Comparison of ENCODE assay signal across 8 mouse cellular contexts in genomic region chr8:60993639-60993986, GRCm38 (mm10). TPM values are rescaled to one million over a fixed set of nuclear protein-coding genes. Genes with fewer than 3 reads are reported as not detected.
DNase-seq lines count a peak whose midpoint lies in the region; ATAC-seq and TF ChIP-seq lines count a peak whose summit lies in the region.

No protein-coding gene starts in this region.

- H3K9ac ChIP-seq in liver, embryonic 11.5 days (ENCODE audit: low read depth, low read length), result peak overlapping the region; percentile 80
- H3K9ac ChIP-seq in stomach, postnatal 0 days (ENCODE audit: low read length), result peak overlapping the region; percentile 78

- TF ChIP-seq EP300 in stomach, postnatal 0 days (optimal IDR thresholded peaks at IDR 0.05), result no peak

- H3K9me3 ChIP-seq in liver, embryonic 11.5 days (ENCODE audit: control insufficient read depth, low read length), result peaks cover 5% of the 10 kb centered on the region; the same call in 1 of the 2 replicates
- H3K9me3 ChIP-seq in stomach, postnatal 0 days (ENCODE audit: control insufficient read depth, low read length), result no peaks in the 10 kb centered on the region

- peak overlapping the region; percentile 92 for H3K4me3 ChIP-seq in gastrocnemius, adult 2 months
- peak overlapping the region; percentile 88 for H3K4me3 ChIP-seq in thymus, adult 2 months (ENCODE audit: control insufficient read depth, insufficient read depth, low read length)
- peak overlapping the region; percentile 82 for H3K4me3 ChIP-seq in liver, embryonic 11.5 days (ENCODE audit: low read depth, low read length)
- H3K4me3 ChIP-seq in stomach, postnatal 0 days (ENCODE audit: low read depth, low read length), result peak overlapping the region; percentile 75

- intact Hi-C loops in gastrocnemius, adult 2 months (cut with DNase I), result loop anchor here (1.0 kb wide), 1 partner anchor 494 kb away; the partner anchor contains the start of gene Cbr4
- intact Hi-C loops in gastrocnemius, postnatal 36 days (cut with DNase I), result no loop called here

- H3K4me1 ChIP-seq in thymus, adult 2 months (replicated peaks; ENCODE audit: control insufficient read depth, insufficient read depth, low read length), result 0 out of 2 replicates have a peak, but pooled peaks cover 2% of the 10 kb centered on the region
- H3K4me1 ChIP-seq in liver, embryonic 11.5 days (replicated peaks; ENCODE audit: control insufficient read depth, insufficient read depth, low read length), result peaks cover 2% of the 10 kb centered on the region; the same call in 1 of the 2 replicates
- no peaks in the 10 kb centered on the region for H3K4me1 ChIP-seq in stomach, postnatal 0 days (replicated peaks; ENCODE audit: control insufficient read depth, insufficient read depth)

- H3K4me2 ChIP-seq in liver, embryonic 11.5 days, result peak overlapping the region; percentile 75
- peak overlapping the region; percentile 77 for H3K4me2 ChIP-seq in stomach, postnatal 0 days (replicated peaks; ENCODE audit: low read depth)

- peak overlapping the region; percentile 93 for H3K27ac ChIP-seq in gastrocnemius, adult 2 months
- H3K27ac ChIP-seq in thymus, adult 2 months (ENCODE audit: control insufficient read depth, insufficient read depth, low read length), result peak overlapping the region; percentile 46
- peak overlapping the region; percentile 97 for H3K27ac ChIP-seq in liver, embryonic 11.5 days (ENCODE audit: low read depth, low read length)
- peak overlapping the region; percentile 93 for H3K27ac ChIP-seq in stomach, postnatal 0 days (replicated peaks)

- WGBS in thymus, adult 2 months, result 2% methylated on average over 12 of the region's 12 CpGs
- 4% methylated on average over 12 of the region's 12 CpGs for WGBS in liver, embryonic 11.5 days
- WGBS in stomach, postnatal 0 days, result 1% methylated on average over 12 of the region's 12 CpGs

- H3K36me3 ChIP-seq in thymus, adult 2 months (ENCODE audit: control insufficient read depth, insufficient read depth, low read length), result no peaks in the 10 kb centered on the region
- peaks cover 7% of the 10 kb centered on the region; the same call in 1 of the 2 replicates for H3K36me3 ChIP-seq in liver, embryonic 11.5 days (ENCODE audit: control insufficient read depth, insufficient read depth, low read length)
- no peaks in the 10 kb centered on the region for H3K36me3 ChIP-seq in stomach, postnatal 0 days (ENCODE audit: control insufficient read depth, insufficient read depth, low read length)

- ATAC-seq in liver, embryonic 11.5 days (replicated peaks; ENCODE audit: low FRiP score), result no peak
- ATAC-seq in stomach, postnatal 0 days (ENCODE audit: low FRiP score, low TSS enrichment), result peak; percentile 40

- TF ChIP-seq CTCF in gastrocnemius, adult 2 months (IDR thresholded peaks at IDR 0.05), result no peak
- no peak for TF ChIP-seq CTCF in thymus, adult 2 months (IDR thresholded peaks at IDR 0.05; ENCODE audit: borderline replicate concordance, control insufficient read depth, extremely low read depth, insufficient read depth, low read length, poor library complexity)
- no peak for TF ChIP-seq CTCF in stomach, postnatal 0 days (IDR thresholded peaks at IDR 0.05; ENCODE audit: low read depth)

- DNase-seq in gastrocnemius, adult 2 months, result no peak
- no peak for DNase-seq in gastrocnemius, postnatal 4 days (ENCODE audit: low spot score in 2 of 2)
- no peak for DNase-seq in thymus, adult 2 months
- no peak for DNase-seq in thymus, adult 18-20 months
- DNase-seq in liver, embryonic 11.5 days (ENCODE audit: low spot score), result no peak
- no peak for DNase-seq in stomach, postnatal 0 days (ENCODE audit: low spot score)
- no peak for DNase-seq in gastrocnemius, postnatal 36 days
- no peak for DNase-seq in cerebellum, adult 11 months

- no peaks in the 10 kb centered on the region for H3K27me3 ChIP-seq in thymus, adult 2 months (ENCODE audit: control insufficient read depth, insufficient read depth, low read length)
- H3K27me3 ChIP-seq in liver, embryonic 11.5 days (replicated peaks; ENCODE audit: control insufficient read depth, insufficient read depth, low read length), result no peaks in the 10 kb centered on the region
- H3K27me3 ChIP-seq in stomach, postnatal 0 days (ENCODE audit: control insufficient read depth, insufficient read depth, low read length), result no peaks in the 10 kb centered on the region

- no peak for TF ChIP-seq POLR2A in thymus, adult 2 months (IDR thresholded peaks at IDR 0.05; ENCODE audit: control insufficient read depth, extremely low read depth, insufficient read depth, low read length, poor library complexity)

RNA-seq across cellular contexts. Expression of gene Nek1, which starts 0.6 kb away (rescaled TPM):
- total RNA-seq in gastrocnemius, adult 2 months (2021), result 1 to 10 TPM; 3.8 to 4.7 TPM
- total RNA-seq in gastrocnemius, postnatal 4 days (2021), result 10 to 100 TPM in 1 of 2 experiments, 1 to 10 TPM in 1; 9.7 to 10.3 TPM
- polyA plus RNA-seq in thymus, adult 2 months (2012; rRNA removed), result 8.0 and 9.4 TPM in 2 replicates
- polyA plus RNA-seq in liver, embryonic 11.5 days (2014; fragmentation: Nextera tagmentation; extraction: Ambion mirVana), result 14.1 and 17.1 TPM in 2 replicates
- polyA plus RNA-seq in stomach, postnatal 0 days (2015; fragmentation: Nextera tagmentation; extraction: Ambion mirVana), result 6.9 and 7.8 TPM in 2 replicates
- total RNA-seq in gastrocnemius, postnatal 36 days (2021), result 1 to 10 TPM; 2.9 to 3.4 TPM

RNA-seq across cellular contexts. Expression of gene Clcn3, which starts 10.5 kb away (rescaled TPM):
- 10 to 100 TPM; 27.5 to 37.4 TPM for total RNA-seq in gastrocnemius, adult 2 months (2021)
- total RNA-seq in gastrocnemius, postnatal 4 days (2021), result 10 to 100 TPM; 18.6 to 20.0 TPM
- polyA plus RNA-seq in thymus, adult 2 months (2012; rRNA removed), result 16.3 and 17.2 TPM in 2 replicates
- polyA plus RNA-seq in liver, embryonic 11.5 days (2014; fragmentation: Nextera tagmentation; extraction: Ambion mirVana), result 42.9 and 43.8 TPM in 2 replicates
- 21.3 and 21.7 TPM in 2 replicates for polyA plus RNA-seq in stomach, postnatal 0 days (2015; fragmentation: Nextera tagmentation; extraction: Ambion mirVana)
- total RNA-seq in gastrocnemius, postnatal 36 days (2021), result 10 to 100 TPM; 24.3 to 25.4 TPM

Comparison
In these comparisons a context has a peak if more than half of its experiments do, and no peak if none do; other contexts are left out.
1. H3K27ac ChIP-seq: peak in every context shown above with its lines; median percentile 97 in liver, embryonic 11.5 days; 93 in gastrocnemius, adult 2 months; 93 in stomach, postnatal 0 days; 46 in thymus, adult 2 months.